Mouse (Mus musculus) ES-E14 (cell line): ENCODE results near the gene Smad5.

Experiments
- CHD2 ChIP-seq: IDR thresholded peaks from 2 replicates; pipeline ENCODE4 v1.6.1; 2014; ENCODE audit warnings: mild to moderate bottlenecking, low read depth, low read length, inconsistent platforms
- HCFC1 ChIP-seq: IDR thresholded peaks from 2 replicates; pipeline ENCODE4 v1.6.1; 2012; ENCODE audit warnings: low read length, inconsistent platforms, borderline replicate concordance; ENCODE audit not compliant: insufficient read depth
- ZC3H11A ChIP-seq: IDR thresholded peaks from 2 replicates; pipeline ENCODE4 v1.6.1; 2012; ENCODE audit warnings: low read depth, mild to moderate bottlenecking, inconsistent platforms, low read length, borderline replicate concordance

DNA sequence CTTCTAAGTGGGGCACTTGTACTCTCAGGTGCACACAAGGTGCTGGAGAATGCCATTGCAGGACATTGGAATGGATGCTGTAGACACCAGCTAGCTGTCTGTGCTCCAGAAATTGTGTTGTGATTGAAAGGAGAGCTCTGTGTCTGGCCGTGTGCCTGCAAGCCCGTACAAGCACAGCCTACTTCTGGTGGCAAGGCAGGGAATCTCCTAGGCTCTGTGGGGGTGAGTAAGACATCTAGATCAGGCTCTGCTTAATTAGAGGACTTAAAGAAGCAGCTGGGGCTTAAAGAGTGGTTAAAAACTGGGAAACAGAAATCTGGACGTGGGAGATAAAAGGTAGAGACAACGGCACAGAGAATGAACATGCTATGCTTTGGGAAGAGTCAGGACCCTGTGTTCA lies 4.8 kb downstream of the Smad5 start:
- TF ChIP-seq ZC3H11A, result no peak
- no peak for TF ChIP-seq HCFC1
- TF ChIP-seq CHD2, result no peak
